27 mouse cellular contexts compared by ENCODE assay signal in the genomic region with DNA sequence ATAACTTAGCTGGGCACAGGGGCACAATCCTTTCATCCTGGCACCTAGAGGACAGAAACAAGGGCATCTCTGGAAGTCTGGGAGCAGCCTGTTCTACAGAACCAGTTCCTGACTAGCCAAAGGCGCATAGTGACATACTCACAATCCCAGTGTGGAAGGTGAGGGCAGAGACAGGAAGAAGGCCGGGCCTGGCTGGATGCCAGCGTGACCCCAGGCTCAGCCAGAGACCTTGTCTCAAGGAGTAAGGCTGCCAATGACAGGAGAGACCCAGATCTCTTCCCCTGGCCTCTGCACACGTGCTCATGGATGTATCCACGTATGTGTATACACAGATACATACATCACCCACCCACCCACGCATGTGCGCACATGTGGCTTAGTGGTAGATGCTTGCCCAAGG. TPM values are rescaled to one million over a fixed set of nuclear protein-coding genes. Genes with fewer than 3 reads are reported as not detected.
DNase-seq lines count a peak whose midpoint lies in the region; ATAC-seq and TF ChIP-seq lines count a peak whose summit lies in the region.
"Had no signal": no experiment of that assay in that cellular context is flagged by ENCODE, and none has a peak within 500 bp of the region (broad histone marks: within the 10 kb centered on the region; RNA-seq: fewer than 3 reads in every experiment).

No protein-coding gene starts in this region.

- TF ChIP-seq POLR2A in kidney, adult 2 months (IDR thresholded peaks at IDR 0.05; ENCODE audit: low read depth, low read length) = no peak
- no peak for TF ChIP-seq POLR2A in olfactory bulb, adult 2 months (IDR thresholded peaks at IDR 0.05; ENCODE audit: insufficient read depth, low read depth, low read length)

- no peak overlapping the region for H3K27ac ChIP-seq in kidney, adult 2 months (ENCODE audit: insufficient read depth, low read depth, low read length)
- H3K27ac ChIP-seq in liver, embryonic 13.5 days = 0 out of 2 replicates have a peak overlapping the region, but pooled peaks have one; percentile 38
- H3K27ac ChIP-seq in liver, embryonic 11.5 days (ENCODE audit: low read depth, low read length) = no peak overlapping the region
- H3K27ac ChIP-seq in olfactory bulb, adult 2 months (ENCODE audit: insufficient read depth, low read depth, low read length) = 0 out of 2 replicates have a peak overlapping the region, but pooled peaks have one; percentile 14
- H3K27ac ChIP-seq: forebrain, embryonic 10.5 days; forebrain, embryonic 13.5 days; heart, adult 2 months; heart, embryonic 10.5 days; heart, embryonic 13.5 days; hindbrain, embryonic 15.5 days had no signal

- H3K4me2 ChIP-seq in liver, embryonic 13.5 days = no peak overlapping the region
- H3K4me2 ChIP-seq in liver, embryonic 11.5 days = no peak overlapping the region
- H3K4me2 ChIP-seq: forebrain, embryonic 13.5 days; heart, embryonic 13.5 days; hindbrain, embryonic 15.5 days had no signal

- no peaks in the 10 kb centered on the region for H3K9me3 ChIP-seq in liver, embryonic 13.5 days (replicated peaks)
- no peaks in the 10 kb centered on the region for H3K9me3 ChIP-seq in liver, embryonic 11.5 days (ENCODE audit: control insufficient read depth, low read length)
- H3K9me3 ChIP-seq: forebrain, embryonic 10.5 days; forebrain, embryonic 13.5 days; heart, embryonic 10.5 days; heart, embryonic 13.5 days; hindbrain, embryonic 15.5 days had no signal

- no peak for TF ChIP-seq CTCF in kidney, adult 2 months (conservative IDR thresholded peaks at IDR 0.05; ENCODE audit: insufficient read depth, insufficient read length, low read depth, low read length)
- no peak for TF ChIP-seq CTCF in olfactory bulb, adult 2 months (IDR thresholded peaks at IDR 0.05; ENCODE audit: insufficient read depth, low read depth, low read length)

- WGBS in kidney, adult 2 months = 70% methylated on average over 7 of the region's 7 CpGs
- WGBS in liver, embryonic 13.5 days (ENCODE audit: insufficient replicate concordance) = 80% methylated on average over 7 of the region's 7 CpGs
- 89% methylated on average over 7 of the region's 7 CpGs for WGBS in liver, embryonic 11.5 days
- WGBS in olfactory bulb, adult 2 months = 79% methylated on average over 7 of the region's 7 CpGs

- DNase-seq in kidney, adult 2 months = peak; percentile 26
- DNase-seq in kidney, adult 9 months = no peak
- no peak for DNase-seq in liver, embryonic 13.5 days
- no peak for DNase-seq in liver, embryonic 11.5 days (ENCODE audit: low spot score)
- DNase-seq in adrenal gland, adult 8-10 months = no peak
- DNase-seq: adrenal gland, postnatal 14 days; cerebellum, adult 11-12 months; cerebellum, adult 8-10 months; cerebellum, postnatal 10 days; cerebellum, postnatal 36 days; gastrocnemius, postnatal 10 days; gastrocnemius, postnatal 36 days; heart, adult 2 months; heart, postnatal 14 days; heart, postnatal 4 days had no signal

- no peak overlapping the region for H3K4me3 ChIP-seq in kidney, adult 2 months (ENCODE audit: insufficient read depth, low read depth, low read length)
- H3K4me3 ChIP-seq in liver, embryonic 13.5 days (replicated peaks) = no peak overlapping the region
- no peak overlapping the region for H3K4me3 ChIP-seq in liver, embryonic 11.5 days (ENCODE audit: low read depth, low read length)
- no peak overlapping the region for H3K4me3 ChIP-seq in olfactory bulb, adult 2 months (ENCODE audit: insufficient read depth, low read depth, low read length)
- H3K4me3 ChIP-seq: forebrain, embryonic 10.5 days; forebrain, embryonic 13.5 days; heart, adult 2 months; heart, embryonic 10.5 days; heart, embryonic 13.5 days; hindbrain, embryonic 15.5 days had no signal

- no peak for ATAC-seq in liver, embryonic 13.5 days (ENCODE audit: low read depth)
- ATAC-seq in liver, embryonic 11.5 days (replicated peaks; ENCODE audit: low FRiP score) = no peak
- ATAC-seq: activated CD4-positive, CD25-positive, alpha-beta regulatory T cell, adult 4 months; CD4-positive, CD25-positive, alpha-beta regulatory T cell, adult 4 months; forebrain, embryonic 13.5 days; forebrain, embryonic 16.5 days had no signal

- H3K36me3 ChIP-seq in kidney, adult 2 months (ENCODE audit: control insufficient read depth, insufficient read depth, low read length) = no peaks in the 10 kb centered on the region
- H3K36me3 ChIP-seq in liver, embryonic 13.5 days = peaks cover 92% of the 10 kb centered on the region
- H3K36me3 ChIP-seq in liver, embryonic 11.5 days (ENCODE audit: control insufficient read depth, insufficient read depth, low read length) = peaks cover 44% of the 10 kb centered on the region

- H3K9ac ChIP-seq in liver, embryonic 13.5 days = no peak overlapping the region
- no peak overlapping the region for H3K9ac ChIP-seq in liver, embryonic 11.5 days (ENCODE audit: low read depth, low read length)
- H3K9ac ChIP-seq: forebrain, embryonic 13.5 days; heart, embryonic 13.5 days; hindbrain, embryonic 15.5 days had no signal

- H3K27me3 ChIP-seq in kidney, adult 2 months (replicated peaks; ENCODE audit: control insufficient read depth, insufficient read depth, low read length) = no peaks in the 10 kb centered on the region
- no peaks in the 10 kb centered on the region for H3K27me3 ChIP-seq in liver, embryonic 13.5 days
- no peaks in the 10 kb centered on the region for H3K27me3 ChIP-seq in liver, embryonic 11.5 days (replicated peaks; ENCODE audit: control insufficient read depth, insufficient read depth, low read length)
- H3K27me3 ChIP-seq: forebrain, embryonic 13.5 days; heart, embryonic 13.5 days; hindbrain, embryonic 15.5 days had no signal

- H3K4me1 ChIP-seq in kidney, adult 2 months (ENCODE audit: control insufficient read depth, insufficient read depth, low read length) = 0 out of 2 replicates have a peak, but pooled peaks cover 3% of the 10 kb centered on the region
- H3K4me1 ChIP-seq in liver, embryonic 13.5 days (replicated peaks) = peaks cover 15% of the 10 kb centered on the region
- peaks cover 11% of the 10 kb centered on the region for H3K4me1 ChIP-seq in liver, embryonic 11.5 days (replicated peaks; ENCODE audit: control insufficient read depth, insufficient read depth, low read length)
- H3K4me1 ChIP-seq in olfactory bulb, adult 2 months (ENCODE audit: control insufficient read depth, insufficient read depth, low read length) = peaks cover 19% of the 10 kb centered on the region
- H3K4me1 ChIP-seq: forebrain, embryonic 13.5 days; hindbrain, embryonic 15.5 days had no signal

RNA-seq across cellular contexts. Expression of a gene that starts 23.8 kb away (rescaled TPM):
- 29.5 and 29.7 TPM in 2 replicates for polyA plus RNA-seq in kidney, adult 2 months (2012; rRNA removed)
- 7.1 and 7.3 TPM in 2 replicates for polyA plus RNA-seq in liver, embryonic 13.5 days (2015; fragmentation: Nextera tagmentation; extraction: Ambion mirVana)
- 23.1 and 25.3 TPM in 2 replicates for polyA plus RNA-seq in liver, embryonic 11.5 days (2014; fragmentation: Nextera tagmentation; extraction: Ambion mirVana)
- polyA plus RNA-seq in olfactory bulb, adult 2 months (2012; ENCODE audit: insufficient read depth, insufficient read length, low replicate concordance, missing spikeins) = not detected in 2 replicates
- total RNA-seq in adrenal gland, adult 8-10 months (2022) = 10 to 100 TPM; 22.1 to 36.6 (median 27.9) TPM

RNA-seq across cellular contexts. Expression of a gene that starts 26.9 kb away (rescaled TPM):
- 0.16 and 0.39 TPM in 2 replicates for polyA plus RNA-seq in kidney, adult 2 months (2012; rRNA removed)
- polyA plus RNA-seq in liver, embryonic 13.5 days (2015; fragmentation: Nextera tagmentation; extraction: Ambion mirVana) = not detected in 2 replicates
- 0.14 TPM in 1 of 2 replicates, not detected in the other for polyA plus RNA-seq in liver, embryonic 11.5 days (2014; fragmentation: Nextera tagmentation; extraction: Ambion mirVana)
- not detected in 2 replicates for polyA plus RNA-seq in olfactory bulb, adult 2 months (2012; ENCODE audit: insufficient read depth, insufficient read length, low replicate concordance, missing spikeins)
- total RNA-seq in adrenal gland, adult 8-10 months (2022) = under 1 TPM; 0.14 to 0.34 (median 0.15) TPM
- total RNA-seq: gastrocnemius, adult 18-20 months; granulocyte monocyte progenitor cell, adult 5-6 weeks; MEL had no signal
- polyA plus RNA-seq: activated CD4-positive, CD25-positive, alpha-beta regulatory T cell, adult 4 months had no signal

Comparison
In these comparisons a context has a peak if more than half of its experiments do, and no peak if none do; other contexts are left out.
1. H3K27ac ChIP-seq: peak in liver, embryonic 13.5 days (single experiment) and olfactory bulb, adult 2 months (single experiment); none in kidney, adult 2 months (single experiment) and liver, embryonic 11.5 days (single experiment).